Mouse (Mus musculus) ovary, postnatal 10 days (tissue): Measurements from ENCODE around the gene Snrpg.
A peak's percentile ranks its signal among the peaks of the same experiment; 100 is the strongest.
"Not testable (repeated sequence)": the region's sequence is repeated elsewhere in the genome, so short reads cannot be mapped to it uniquely, and the experiment has no call there.

Source experiments
- DNase-seq: peaks from one replicate; pipeline ENCODE4 v3.0.0; 2022; ENCODE audit warnings: low spot score

The Snrpg gene

GRCm38 (mm10) chr6:86370764-86371339 is at the start of gene Snrpg:
Gene Snrpg (plus strand): TSS chr6:86371304.
- no peak for DNase-seq

GRCm38 (mm10) chr6:86322031-86322563 is 49.0 kb upstream of the Snrpg start:
- no peak for DNase-seq

DNA sequence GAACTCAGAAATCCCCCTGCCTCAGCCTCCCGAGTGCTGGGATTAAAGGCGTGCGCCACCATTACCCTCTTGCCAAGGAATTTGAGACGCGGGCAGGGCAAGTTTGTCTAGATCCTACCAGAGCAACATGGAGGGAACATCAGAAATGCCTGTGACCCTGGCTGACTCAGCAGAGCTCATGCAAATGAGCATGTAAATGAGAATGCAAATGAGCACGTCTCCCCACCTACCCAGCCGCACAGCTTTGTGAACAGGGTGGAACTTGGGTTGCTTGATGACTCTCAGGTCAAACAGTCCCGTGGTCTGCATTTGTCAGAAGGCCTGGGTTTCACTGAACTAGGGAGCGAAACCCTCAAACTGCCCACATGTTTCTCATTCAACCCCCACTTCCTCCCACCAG is 48.1 kb upstream of the Snrpg start:
- DNase-seq: no peak

DNA sequence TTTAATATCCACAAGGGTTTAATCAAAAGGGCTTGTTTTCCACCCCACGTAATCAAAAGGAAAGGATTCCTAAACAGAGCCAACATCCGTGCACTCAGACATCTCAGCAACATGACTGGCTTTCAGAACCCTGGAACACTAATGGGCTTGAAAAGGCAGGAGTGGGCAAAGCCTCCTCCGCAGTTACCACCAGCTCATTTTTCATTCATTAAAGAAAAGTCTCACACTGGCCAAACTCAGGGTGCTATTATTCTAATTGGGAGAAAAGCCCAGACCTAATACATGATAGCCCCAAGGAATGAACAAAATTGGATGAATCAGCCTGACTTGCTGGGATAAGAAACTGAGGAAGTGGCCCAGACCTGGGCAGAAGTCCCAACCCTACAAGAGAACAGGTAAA is 46.7 kb upstream of the Snrpg start:
- no peak for DNase-seq

- DNase-seq: no peak
Measured at GRCm38 (mm10) chr6:86325646-86326045, 45.5 kb upstream of the Snrpg start.

GRCm38 (mm10) chr6:86326866-86327265 is 44.2 kb upstream of the Snrpg start:
- DNase-seq: no peak

- DNase-seq: no peak
Measured at GRCm38 (mm10) chr6:86328369-86328768, 42.7 kb upstream of the Snrpg start.

DNA sequence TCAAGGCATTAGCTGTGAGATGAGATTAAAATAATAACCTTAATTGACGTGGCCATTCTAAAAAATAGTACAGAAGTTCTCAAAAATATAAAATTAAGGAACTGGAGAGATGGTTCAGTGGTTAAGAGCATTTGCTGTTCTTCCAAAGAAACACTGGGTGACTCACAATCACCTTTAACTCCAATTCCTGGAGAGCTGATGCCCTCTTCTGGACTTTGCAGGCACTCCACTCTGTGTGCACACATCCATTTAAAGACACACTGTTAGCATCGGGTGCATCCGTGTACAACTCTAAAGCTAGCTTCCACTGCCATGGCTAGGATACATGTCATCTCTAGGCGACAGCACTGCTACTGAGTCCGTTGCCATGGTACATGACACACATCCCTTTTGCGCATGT is 41.2 kb upstream of the Snrpg start:
- no peak for DNase-seq

DNA sequence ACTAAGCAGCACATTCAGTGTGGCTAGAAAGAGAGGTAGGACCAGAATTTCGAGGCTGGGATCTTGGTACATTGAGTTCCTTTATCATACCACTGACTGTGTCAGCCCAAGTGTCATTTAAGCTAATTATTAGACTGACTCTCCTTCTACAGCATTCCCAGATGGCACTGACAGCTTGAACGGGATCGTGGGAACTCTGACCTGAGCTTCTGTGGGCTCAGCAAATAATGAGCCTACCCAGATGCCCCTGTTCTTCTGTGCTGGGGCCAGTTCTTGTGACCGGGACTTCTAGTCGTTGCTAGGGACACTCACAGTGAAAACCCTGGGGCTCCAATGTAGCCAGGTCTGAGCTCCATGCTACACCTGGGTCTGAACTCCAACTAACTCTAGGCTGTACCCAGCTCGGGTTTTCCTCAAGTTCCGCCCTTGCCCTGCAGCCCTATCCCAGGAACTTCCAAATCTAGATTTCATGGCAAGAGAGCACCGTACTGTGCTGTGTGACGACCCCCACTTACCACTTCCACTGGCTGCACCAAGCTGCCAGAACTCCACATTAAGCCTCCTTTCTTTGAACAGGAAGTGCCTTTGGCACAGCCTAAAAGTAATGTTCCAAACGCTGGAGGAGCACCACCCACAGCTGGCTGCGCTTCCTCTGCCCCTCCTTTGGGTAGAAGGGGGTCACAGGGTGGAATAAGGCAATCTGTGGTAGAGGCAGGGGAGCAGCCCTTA is 35.8 kb upstream of the Snrpg start:
- DNase-seq: no peak

DNA sequence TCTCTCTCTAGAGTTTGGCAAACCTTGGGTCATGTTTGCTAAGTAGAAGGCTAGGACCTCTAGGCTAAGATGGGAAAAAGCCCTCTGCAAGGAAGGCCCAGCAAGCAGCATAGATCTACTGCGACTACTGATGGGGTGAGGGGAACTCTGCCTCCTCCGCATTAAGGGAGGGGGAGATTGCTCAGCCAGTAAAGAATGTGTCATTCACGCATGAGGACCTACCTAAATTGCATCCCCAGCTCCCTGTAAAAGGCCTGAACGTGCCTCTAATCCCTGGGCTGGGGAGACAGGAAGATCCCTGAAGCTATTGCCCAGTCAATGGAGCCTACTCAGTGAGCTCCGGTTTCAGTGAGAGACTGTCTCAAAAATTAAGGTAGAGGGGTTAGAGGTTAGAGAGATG is 35.2 kb upstream of the Snrpg start:
- DNase-seq: no peak

GRCm38 (mm10) chr6:86336340-86336739 is 34.8 kb upstream of the Snrpg start:
- not testable (repeated sequence) for DNase-seq

DNA sequence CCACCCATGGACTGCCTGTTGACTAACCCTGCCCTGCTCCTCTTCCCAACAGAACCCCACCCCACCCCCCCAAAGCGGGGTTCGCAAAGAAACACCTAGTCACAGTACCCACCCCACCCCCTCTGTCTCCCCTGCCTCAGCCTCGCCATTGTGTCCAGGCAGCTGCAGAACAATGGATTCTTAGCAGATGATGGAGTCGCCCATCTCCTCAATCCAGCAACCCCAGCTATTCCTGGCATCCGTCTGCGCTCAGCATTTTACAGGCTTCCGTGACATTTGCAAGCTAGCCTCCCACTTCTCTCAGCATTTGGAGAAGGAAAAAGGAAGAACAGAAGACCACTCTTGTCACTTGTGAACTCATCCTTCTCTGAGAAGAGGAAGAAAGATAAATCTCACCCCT is 27.4 kb upstream of the Snrpg start:
- DNase-seq: no peak

GRCm38 (mm10) chr6:86346063-86346462 is 25.0 kb upstream of the Snrpg start:
- DNase-seq: no peak

DNA sequence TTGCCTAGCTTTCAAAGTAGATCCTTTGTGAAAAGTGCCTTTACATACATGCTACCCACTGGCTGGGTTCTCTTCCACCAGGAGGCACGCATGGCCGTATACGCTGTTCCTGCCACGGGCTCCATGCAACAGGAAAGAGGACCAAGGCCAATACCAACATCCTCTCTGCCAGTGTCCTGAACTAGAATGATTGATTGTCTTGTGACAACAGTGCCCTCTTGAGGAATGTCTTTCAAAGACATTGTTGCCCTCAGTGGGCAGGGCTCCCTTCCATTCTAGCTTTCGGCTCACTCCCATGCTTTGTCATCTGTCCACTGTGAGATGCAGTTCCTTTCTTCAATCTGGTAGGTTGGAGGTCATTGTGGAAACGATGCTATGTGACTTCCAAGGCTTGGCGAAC is 21.8 kb upstream of the Snrpg start:
- DNase-seq: no peak

- no peak for DNase-seq
Measured at GRCm38 (mm10) chr6:86354948-86355347, 16.2 kb upstream of the Snrpg start.

- no peak for DNase-seq
Measured at GRCm38 (mm10) chr6:86356956-86357355, 14.1 kb upstream of the Snrpg start.

DNA sequence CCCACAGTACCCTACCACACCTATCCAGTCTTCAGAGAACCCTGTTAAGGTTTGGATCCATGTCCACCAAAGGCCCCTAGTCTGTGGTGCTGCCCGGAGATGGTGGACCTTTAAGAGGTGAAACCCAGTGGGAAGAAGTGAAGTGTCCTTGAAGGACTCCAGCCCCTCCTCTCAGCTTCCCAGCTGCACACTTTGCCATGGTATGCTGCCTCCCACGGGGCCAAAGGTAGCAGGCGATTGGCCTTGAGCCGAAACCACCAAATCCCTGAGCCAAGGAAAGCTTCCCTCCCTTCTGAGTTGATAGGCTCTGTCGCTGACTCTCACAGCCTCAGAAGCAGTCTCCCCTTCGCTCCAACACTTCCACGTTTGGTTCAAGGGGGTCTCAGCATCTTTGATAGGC is 10.4 kb upstream of the Snrpg start:
- no peak for DNase-seq

- DNase-seq: no peak
Measured at GRCm38 (mm10) chr6:86361373-86361772, 9.7 kb upstream of the Snrpg start.

DNA sequence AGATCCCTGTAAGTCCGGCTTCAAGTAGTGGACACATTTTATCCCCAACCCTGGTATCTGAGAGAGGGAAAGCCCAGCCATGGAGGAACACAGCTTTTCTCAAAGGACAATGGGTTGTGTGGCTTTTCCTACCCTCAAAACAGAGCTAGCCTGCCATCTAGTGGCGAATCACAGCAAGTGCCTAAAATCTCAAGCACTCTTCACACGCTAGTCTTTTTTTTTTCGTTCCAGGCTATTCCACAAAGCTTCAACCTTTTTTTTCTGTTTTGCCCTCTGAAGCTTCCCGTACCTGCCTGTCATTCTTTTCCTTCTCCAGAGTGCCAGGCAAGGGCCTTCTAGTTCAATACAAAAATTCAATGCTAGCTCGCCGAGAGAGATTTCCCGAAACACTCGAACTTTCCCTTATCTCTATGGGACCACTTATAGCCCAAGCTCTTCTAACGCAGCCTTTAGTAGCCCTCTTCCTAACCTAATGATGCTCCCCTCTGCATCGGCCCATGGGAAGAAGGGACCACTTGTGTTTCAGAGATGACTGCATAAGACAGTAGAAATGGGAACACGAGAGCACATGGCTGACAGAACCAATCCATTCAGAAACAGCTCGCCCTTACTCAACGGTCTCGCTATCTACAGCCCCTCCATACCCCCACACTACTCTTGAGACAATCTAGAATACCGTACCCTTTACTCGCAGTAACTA is 6.5 kb upstream of the Snrpg start:
- peak; percentile 38 for DNase-seq

DNA sequence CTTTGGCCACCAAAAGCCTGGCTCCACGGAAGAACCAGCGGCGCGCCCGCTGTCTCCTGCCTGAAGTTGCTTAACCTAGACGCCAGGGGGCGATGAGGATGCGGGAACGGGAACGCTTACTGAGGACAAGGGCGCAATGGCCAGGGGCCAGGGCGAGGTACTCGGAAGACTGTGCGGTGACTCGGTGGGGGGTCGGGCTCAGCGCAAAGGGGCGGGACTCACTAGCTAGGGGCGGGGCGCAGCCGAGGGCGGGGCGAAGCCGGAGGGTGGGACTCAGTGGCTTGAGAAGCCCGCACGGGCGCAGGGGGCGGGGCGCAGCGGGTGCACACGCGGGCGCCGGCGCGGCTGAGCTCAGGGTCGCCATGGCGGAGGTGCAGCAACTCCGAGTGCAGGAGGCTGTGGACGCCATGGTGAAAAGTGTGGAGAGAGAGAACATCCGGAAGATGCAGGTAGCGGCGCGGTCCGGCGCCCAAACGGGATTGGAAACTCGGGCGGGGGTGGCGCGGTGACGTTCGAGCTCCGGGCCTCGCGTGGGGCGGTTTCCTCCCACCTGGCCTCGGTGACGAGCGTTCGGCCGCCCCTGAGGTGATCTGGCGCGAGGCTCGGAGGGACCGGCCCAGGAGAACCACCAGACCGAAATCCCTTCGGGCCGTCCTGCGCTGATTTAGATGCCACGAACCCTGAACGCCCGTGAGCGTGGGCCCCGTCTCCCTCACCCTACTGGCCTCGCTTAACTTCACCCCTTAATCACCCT is 5.6 kb upstream of the Snrpg start, which contains the start of gene Fam136a:
TSS of gene Fam136a (plus strand) at position 276 of the 754 bp plus-strand sequence.
- peak; percentile 84 for DNase-seq

DNA sequence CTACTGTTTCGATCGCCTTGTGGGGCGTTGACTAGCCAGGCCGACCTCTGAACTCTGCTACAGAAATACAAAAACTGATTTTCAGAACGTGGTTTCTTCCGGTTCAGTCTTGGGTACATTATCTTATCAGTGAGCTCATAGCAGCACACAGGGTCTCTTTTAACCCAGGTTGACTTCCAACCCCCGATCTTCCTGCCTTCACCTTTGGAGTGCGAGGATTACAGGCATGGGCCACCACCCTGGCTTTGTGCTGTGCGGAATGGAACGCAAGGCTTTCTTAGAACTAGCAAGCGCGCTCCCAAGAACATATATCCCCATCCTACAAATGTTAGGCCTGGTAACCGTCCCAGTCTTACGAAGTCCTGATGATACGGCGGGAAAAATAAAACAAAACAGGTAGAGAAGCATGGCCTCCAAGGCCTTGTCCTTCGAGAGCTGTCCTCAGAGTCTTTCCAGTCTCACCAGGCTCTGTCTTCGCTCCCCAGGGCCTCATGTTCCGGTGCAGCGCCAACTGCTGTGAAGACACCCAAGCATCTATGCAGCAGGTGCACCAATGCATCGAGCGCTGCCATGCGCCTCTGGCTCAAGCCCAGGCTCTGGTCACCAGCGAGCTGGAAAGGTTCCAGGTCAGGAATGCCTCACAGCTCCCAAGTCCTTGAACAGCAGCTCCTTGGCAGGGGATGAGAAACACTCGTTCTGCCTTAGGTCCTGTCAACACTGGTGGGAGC is 4.8 kb upstream of the Snrpg start:
- DNase-seq: no peak

DNA sequence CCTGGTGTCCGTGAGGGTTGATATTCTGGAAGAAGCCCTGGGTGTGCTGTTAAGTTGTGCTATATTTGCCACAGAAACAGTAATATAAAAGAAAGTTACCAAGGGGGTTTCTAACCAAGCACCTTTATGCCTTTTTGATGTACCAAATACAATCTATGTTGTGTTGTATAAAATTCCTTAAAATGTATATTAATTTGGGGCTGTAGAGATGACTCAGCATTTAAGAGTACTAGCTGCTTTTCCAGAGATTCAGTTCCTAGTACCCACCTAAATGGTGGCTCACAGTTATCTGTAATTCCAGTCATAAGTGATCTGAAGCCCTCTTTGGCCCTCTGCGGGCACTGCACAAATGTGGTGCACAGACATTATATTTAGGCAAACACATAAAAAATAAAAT is 4.3 kb upstream of the Snrpg start:
- no peak for DNase-seq
